Mouse (Mus musculus) T-helper 1 cell (primary cell): ENCODE measurements around the gene Slc7a15.

Source experiments
- in situ Hi-C: fragments of 300-600 bp; cut with MboI, MseI; formaldehyde crosslinking; loops from one replicate; pipeline ENCODE4 v1.15.1; 2025; ENCODE audit warnings: high pct_unique_total_duplicates

The Slc7a15 gene

DNA sequence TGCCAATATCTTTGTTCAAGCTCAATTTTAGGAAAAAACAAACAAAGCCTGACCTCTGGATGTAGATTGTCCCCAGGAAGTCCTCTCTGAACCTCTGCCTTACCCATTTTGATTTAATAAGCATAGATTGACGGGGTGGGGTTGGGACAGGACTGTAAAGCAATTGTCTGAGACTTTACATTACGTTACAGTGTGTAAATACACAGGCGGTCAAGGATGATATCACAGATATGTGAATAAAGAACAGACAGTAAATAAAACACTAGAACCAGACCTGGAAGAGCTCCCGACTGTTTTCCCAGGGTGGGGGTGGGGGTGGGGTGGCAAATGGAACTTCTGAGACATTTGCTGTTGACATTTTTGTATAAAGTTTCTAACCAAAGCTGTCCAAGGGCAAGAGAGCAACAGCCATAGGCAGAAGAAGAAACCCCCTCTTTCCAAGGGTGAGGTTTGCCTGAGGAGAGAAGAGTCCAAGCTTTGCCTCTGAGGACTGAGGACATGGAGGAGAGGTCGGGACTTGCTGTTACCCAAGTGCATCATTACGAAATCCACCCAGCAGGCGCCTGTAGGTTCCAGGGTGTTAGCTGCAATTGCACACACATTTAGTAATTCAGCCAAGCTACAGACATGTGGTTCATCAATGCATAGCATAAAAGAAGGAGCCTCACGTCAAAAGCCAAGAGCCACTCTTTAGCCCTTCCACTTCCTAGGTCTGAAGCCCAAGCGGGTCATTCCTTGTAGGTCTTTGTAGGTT lies 91.7 kb downstream of the Slc7a15 start:
- in situ Hi-C loops = no loop called here

DNA sequence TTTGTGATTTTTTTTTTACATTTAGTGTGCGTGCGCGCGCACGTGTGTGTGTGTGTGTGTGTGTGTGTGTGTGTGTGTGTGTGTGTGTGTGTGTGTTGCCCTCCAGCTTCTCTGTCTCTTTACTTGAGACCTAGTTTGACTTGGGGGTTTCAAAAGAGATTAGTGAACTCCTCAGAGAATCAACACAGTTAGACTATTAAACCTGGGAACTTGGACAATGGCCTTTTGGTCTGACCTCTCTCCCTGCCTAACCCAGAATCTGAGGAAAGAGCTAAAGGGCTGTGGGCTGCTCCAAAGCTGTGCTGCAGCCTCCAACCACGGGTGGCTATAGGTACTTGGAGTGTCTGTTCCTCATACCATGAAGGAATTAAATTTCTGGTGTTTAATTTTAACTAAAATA lies 94.7 kb downstream of the Slc7a15 start:
- in situ Hi-C loops = no loop called here

DNA sequence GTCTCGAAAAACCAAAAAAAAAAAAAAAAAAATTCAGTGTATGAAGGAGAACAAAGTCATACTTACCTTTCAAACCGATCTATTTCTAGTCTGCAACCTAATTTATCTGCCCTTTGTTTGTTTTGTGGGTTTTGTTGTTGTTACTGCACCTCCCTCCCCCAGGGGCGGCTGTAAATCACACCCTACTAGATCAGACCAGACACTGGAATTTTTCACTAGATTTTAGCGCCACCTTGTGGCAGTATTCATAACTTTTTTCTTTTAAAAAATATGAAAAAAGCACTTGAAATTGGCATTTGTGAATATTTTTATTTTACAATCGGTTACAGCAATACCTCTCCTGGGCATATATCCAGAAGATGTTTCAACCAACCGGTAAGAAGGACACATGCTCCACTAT lies 96.3 kb downstream of the Slc7a15 start:
- in situ Hi-C loops = no loop called here

DNA sequence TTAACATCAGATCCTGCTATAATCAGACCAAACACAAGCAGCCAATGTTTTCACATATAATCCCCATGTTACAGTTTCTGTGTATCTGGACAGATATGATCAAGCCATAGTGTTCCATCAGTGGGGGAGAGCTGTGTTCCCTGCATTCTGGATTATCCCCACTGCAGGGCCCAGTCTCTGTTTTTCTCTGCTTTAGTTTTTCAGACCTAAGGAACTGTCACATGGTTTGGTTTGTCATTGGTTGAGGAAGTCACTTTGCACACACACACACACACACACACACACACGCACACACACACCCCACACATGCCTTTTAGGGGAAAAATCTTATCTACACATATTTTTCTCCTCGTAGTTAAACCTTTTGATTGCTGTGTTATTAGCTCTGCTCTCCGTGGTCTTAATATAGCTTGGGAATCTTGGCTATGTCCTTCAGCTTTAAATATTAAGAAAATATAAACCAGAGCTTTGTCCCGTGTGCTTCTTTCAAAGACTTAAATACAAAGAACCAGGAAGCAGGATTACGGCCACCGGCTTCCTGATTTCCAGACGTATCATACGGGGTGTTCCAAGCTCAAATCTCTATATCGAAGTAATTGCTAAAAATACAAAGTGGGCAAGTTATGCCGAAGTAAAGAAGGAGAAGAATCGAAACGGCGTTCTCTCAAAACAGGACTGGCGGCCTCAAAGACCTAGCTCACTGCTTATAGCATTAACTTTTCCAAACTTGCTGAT lies 97.1 kb downstream of the Slc7a15 start:
- in situ Hi-C loops = no loop called here

DNA sequence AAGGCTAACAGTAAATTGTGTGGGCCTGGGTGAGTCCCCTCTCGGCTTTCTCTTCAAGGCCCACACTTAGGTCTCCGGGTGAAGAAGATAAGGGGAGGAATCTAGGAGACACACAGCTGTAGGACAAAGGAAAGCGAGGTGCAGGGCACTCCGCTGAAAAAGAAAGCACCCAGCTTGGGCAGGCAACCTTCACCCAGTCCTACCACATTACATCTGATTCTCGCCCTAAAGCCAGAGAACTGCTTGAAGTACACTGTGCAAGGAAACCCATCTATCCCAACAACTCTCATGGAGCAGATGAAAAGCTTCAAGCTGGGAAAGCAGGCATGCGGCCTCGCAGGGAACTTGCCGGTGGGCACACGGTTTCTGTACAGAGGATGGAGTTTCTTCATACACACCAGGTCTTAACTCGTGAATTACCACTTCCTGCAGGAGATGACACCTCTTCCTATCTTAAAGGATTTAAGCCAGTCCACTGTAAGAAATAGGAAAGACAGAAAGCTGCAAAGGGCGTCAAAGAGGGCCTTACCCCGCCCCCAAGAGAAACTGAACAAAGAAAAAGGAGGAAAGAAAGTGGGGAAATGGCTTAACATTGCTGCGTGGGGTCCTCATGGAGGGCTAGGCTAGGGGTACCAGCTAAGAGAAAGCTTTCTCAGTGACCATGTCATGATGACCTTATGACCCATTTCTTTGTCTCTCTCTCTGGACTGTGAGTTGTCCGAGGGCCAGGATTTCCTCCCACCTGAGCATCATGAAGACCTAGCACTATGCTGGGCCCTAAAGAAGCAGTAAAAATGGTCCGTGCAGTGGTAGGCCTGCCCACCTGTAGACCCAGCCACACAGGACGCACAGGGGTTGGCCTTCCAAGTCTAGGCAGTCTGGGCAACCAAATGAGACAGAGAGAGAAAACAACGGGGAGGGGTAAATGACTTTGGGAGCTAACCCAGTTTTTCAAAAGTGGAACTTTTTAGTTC lies 98.0 kb downstream of the Slc7a15 start:
- in situ Hi-C loops = no loop called here

DNA sequence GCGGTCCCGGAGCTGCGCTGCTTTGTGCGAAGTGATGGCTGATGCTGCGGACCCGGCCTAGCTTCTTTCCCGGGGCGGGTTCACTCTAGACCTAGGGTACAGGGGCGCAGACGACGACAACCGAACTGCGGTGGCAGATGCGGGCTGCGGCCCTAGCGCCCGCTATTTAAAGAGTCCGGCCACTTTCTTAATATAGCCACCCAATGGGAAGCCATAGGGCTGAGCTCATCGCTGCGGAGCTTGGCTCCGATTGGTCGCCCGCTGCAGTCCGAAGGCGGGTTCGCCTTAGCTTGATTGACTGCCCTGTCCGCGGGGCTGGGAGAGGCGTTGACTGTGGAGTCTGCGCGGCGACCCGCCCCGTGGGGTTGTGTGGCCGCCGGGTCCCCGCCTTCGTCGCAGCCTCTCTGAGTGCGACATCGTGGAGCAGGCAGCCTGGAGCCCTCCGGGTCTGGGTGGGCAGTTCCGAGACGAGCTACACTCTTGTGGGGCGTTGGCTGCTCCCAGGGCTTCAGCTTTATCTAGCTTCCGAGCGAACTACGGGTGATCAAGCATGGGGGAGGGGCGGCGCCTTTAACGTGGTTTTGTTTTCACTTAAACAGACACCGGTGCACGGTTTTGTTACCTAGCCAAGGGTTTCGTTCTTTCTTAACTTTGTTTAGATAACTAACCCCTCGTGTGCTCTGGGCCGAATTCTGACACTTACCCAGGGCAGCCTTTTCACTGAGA lies 98.8 kb downstream of the Slc7a15 start, which contains the start of gene Rhob:
Gene Rhob (minus strand): TSS at position 139 of the 726 bp plus-strand sequence.
- in situ Hi-C loops = loop anchor here (5.0 kb wide), 1 partner anchor 178 kb away; no protein-coding TSS in a partner anchor

DNA sequence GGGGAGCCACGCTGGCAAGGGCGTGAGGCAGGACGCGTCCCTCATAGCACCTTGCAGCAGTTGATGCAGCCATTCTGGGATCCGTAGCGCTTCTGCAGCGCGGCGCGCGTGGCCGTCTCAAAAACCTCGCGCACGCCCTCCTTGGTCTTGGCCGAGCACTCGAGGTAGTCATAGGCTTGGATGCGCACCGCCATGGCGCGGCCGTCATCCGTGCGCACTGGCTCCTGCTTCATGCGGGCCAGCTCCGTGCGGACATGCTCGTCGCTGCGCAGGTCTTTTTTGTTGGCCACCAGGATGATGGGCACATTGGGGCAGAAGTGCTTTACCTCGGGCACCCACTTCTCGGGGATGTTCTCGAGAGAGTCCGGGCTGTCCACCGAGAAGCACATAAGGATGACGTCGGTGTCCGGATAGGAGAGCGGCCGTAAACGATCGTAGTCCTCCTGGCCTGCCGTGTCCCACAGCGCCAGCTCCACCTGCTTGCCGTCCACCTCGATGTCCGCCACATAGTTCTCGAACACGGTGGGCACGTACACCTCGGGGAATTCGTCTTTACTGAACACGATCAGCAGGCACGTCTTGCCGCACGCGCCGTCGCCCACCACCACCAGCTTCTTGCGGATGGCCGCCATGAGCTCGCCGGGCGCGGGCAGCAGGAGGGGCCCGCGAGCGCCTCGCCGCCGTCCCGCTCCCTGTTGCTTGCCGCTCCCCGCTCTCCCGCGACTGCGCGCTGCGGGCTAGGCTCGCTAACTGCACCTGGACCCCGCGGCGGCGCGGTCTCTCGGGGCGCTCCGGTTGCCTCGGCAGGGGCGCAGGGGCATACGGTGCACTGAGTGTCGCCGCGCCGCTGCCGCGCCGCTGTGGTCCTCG lies 99.6 kb downstream of the Slc7a15 start:
- in situ Hi-C loops = loop anchor here (5.0 kb wide), 1 partner anchor 177 kb away; no protein-coding TSS in a partner anchor

DNA sequence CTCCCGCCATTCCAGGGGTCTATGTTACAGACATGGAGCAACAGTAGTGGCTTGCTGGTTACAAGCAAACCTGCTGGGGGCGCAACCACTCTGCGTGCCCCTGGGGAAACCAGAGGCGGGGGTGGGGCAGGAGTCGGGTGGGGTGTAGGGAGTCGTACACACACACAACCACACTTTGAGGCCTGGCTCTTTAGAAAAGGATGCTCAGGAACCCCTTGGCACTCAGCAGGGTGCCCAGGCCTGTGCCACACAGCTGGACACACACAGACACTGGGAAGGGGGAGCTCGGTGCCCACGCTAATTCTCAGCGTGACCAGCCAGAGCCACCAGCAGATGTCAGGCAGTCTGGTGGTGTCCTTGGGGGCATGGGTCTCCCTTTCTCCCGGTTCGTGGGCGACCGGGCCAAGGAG lies 100.3 kb downstream of the Slc7a15 start:
- in situ Hi-C loops = loop anchor here (5.0 kb wide), 1 partner anchor 176 kb away; no protein-coding TSS in a partner anchor

DNA sequence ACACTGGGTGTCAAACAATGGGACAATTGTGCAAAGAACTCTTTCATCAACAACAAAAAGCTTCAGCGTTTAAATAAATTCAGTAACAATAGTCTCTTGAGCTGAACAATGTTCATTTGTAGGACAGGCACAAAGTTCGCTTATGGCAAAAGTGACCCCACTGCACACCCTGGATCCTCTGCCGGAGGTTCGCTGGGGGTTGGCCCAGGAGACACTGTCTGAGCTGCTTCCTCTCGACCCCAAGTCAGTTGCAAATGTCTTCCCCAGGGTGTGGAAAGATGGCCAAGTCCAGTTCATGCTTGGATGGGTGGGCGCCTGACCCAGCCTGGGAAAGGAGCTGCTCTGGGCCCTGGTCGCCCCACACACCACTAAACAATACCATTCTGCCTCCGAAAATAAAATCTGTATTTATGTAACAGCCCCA lies 100.7 kb downstream of the Slc7a15 start:
- in situ Hi-C loops = loop anchor here (5.0 kb wide), 1 partner anchor 176 kb away; no protein-coding TSS in a partner anchor

DNA sequence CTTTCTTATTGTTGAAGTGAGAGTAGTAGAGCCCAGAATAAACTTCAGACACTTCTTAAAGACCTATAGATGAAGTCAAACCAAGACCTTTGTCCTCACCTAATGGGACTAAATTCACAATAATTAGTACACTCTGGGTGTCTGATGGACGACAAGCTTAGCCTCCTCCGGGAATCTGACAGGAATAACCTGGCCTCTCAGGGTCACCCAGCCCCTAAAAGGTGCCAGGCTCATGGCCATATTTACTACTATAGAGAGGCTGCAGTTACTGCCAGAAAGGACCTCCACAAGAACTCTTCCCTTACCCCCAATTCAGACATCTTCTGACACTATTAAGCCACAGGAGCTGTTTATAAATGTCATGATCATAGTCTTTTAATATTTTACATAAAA lies 101.6 kb downstream of the Slc7a15 start:
- in situ Hi-C loops = loop anchor here (5.0 kb wide), 1 partner anchor 175 kb away; no protein-coding TSS in a partner anchor

DNA sequence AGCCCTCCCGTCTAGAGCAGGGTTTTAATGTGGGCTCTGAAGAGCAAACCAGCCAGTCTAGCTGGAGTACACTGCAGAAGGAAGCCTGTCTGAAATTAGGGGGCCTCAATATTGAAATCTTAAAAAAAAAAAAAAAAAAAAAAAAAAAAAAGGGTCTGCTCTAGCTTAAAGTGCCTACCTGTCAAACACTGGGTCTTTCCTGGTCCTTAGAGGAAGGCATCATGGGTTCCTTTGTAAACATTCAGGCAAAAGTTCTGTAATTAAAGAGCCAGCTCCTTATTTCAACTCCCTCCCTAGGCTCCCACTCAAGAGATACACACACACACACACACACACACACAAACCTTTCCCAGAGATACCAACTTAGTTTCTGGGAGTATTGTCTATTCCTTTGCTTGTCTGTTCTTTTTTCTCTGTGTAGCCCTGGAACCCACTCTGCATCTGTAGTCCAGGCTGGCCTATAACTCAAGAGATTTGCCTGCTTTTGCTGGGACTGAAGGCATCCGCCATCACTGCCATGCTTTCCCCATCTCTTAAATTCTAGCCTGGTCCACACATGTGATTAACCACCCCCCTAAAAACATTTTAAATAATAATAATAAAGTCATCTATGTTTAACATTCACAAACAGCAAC lies 102.1 kb downstream of the Slc7a15 start:
- in situ Hi-C loops = loop anchor here (5.0 kb wide), 1 partner anchor 174 kb away; no protein-coding TSS in a partner anchor

DNA sequence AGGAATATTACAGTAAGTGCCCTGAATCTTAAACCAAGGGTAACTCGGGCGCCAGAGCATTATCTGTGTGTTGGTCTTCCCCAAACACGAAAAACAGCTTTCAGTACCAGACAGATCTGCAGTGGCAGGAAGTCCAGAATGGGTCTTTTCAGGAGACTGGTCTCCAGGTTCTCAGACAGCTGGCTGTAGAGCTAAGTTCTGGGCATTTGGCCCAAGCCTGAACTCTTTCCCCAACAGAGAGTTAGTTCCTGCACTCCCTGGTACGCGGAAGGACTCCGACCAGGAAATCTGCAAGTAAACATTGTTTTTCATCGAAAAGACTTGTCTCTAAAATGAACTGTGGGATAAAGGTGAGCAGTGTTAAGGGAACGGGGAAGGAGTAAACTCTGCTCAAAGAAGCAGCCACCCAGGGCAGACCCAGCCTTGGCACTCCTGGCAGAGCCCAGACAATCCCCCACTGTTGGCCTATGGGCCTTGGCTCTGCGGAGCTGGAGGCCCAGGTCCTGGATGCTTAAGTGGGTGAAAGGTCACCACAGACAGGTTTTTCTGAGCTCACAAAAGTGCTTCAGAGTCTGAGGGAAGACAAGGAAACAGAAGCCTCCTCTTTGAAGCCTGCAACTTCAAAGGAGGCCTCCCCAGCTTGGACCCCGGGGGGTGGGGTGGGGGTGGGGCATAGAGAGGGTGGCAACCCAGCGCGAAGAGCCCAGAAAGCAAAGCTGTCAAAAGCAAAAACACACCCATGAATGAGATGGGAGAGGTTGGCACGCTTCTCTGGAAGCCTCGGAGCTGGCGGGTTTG lies 102.8 kb downstream of the Slc7a15 start:
- in situ Hi-C loops = loop anchor here (5.0 kb wide), 1 partner anchor 174 kb away; no protein-coding TSS in a partner anchor

DNA sequence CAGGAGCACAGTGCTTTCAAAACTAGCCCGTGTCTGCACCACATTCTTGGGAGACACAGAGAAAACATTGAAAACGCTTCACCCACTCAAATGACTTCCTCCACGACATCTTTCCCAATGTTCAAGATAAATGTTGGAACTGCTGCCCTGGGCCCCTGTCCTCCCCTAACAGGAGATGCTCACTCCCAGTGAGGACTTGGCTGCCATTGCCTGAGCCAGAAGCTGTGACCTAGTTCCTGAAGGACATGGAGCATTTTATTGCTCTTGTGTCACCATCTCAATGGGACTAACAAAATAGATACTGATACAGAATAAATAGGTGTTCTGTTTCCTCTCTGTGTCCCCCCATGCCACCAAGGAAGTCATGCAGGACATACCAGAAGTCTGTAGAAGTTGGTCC lies 104.2 kb downstream of the Slc7a15 start:
- in situ Hi-C loops = loop anchor here (5.0 kb wide), 1 partner anchor 172 kb away; no protein-coding TSS in a partner anchor

DNA sequence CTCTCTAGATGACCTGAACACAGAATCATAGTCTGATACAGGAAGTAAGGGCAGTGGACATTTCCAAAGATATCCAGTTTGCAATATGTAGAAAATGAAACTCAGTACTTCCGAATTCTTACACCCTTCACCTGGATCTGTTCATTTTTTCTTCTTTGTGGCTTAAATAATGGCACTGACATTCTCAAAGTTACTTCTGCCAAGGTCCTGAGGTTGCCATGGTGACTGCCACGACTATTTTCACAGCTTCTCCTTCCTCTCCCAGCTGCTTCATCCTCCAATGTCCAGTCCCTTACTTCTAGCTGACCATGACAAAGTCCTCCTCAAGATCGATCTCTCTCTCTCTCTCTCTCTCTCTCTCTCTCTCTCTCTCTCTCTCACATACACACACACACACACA lies 105.5 kb downstream of the Slc7a15 start:
- in situ Hi-C loops = no loop called here

DNA sequence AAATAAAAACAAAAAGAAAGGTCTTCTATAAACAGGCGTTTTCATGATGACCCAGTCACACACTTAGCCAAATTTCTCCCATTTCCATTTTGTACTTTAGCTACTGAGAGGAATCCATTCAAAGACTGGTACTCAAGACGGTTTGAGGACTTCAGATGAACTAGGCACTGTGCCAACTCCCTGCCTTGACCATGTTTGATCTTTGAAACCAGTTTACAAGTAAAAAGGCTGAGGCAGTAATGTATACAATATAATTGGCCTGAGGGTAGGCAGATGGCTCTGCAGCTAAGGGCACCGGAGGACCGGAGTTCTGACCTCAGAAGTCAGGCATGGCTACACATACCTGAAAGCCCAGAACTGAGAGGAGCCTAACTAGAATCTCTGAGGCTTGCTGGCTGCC lies 109.8 kb downstream of the Slc7a15 start:
- in situ Hi-C loops = no loop called here

DNA sequence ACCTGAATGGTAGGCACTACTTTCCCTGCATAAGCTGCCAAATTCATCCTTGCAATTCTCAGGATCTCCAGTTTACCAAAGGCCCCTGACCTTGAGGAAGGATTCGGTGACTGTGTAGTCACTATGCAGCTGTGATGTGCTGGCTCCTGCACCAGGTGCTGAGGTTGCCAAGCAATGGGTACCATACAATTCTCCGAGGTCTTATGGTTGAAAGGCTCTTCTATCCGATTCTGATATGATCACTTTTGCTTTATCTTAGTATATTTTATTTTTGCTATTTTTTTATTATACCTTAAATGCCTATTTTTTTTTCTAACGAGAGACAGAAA lies 110.2 kb downstream of the Slc7a15 start:
- in situ Hi-C loops = no loop called here

DNA sequence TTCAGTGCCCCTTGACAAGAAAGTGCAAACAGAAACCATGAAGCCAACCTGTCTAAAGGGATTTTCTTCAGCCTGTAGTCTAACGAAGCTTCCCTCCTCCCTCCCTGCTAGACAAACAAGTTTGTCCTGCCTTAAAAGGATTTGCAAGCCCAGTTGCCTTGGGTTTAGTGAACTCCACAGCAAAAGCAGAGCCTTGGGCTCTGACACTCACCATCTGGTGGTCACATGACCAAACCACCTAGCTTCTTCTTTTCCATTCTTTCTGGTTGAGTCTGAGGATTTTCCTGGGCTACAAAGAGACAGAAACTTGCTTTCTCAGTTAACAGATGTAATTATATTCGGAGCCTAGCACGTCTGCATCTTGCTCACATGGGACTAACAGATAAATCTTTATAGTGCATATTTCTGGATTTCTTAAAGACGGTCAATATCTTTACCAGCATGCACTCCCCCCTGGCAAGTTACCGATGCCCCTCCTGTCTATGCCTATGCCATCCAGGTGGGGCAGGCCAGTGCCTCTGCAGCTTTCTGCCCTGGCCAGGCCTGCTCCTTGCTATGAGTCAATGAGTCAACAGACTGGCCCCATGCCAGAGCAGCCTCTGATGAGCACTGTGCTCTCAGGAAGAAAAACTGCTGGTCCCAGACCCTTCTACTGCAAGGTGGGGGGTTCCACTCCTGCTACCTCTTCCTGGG lies 110.8 kb downstream of the Slc7a15 start:
- in situ Hi-C loops = no loop called here

DNA sequence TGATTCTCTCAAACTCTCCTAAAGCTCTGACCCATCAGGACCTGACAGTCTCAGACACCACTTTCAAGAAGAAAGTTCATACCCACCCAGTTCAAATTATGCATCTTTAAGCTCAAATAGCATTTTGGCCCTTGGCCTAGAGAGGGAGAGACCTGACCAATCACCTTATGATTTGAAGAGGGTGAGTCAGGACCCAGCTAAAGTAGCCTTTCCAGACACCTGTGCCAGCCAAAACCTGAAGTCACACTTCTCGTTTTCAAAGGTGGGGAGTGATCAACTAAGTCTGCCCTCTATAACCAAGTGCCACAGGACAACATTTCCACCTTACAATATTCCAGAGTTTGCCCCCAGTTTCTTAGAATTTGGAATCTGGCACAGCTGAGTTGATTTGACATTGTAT lies 111.6 kb downstream of the Slc7a15 start:
- in situ Hi-C loops = no loop called here
